Mouse (Mus musculus) retina, postnatal 7 days (tissue): ENCODE measurements at regions not wholly inside any gene's neighbourhood (a gene's known extent, or its start where the extent isn't known, plus 50 kb on each side); places are given as distances from the start of the nearest gene placed in this dataset.

Source experiments
- DNase-seq: peaks from one replicate; pipeline ENCODE4 v3.0.0-alpha.2; 2012; ENCODE audit warnings: low read depth, low spot score

DNA sequence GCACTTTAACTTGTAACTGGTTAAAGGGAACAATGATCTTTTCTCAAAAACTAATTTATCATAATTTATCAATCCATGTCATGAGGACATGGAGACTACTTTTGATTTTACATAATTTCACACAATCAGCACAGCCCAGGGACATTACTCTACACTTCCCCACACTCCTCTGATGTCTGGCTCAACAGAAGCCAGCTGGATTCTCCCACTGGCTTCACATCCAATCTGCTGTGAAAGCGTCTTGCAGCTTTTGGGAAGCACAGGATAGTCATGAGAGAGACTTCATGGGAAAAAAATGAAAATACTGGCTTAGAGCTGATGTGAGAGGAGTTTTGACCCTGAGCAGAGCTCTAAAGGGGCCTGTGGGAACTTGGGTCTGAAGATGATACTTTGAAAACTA is 61.7 kb upstream of the Hrasls start:
- DNase-seq: no peak

DNA sequence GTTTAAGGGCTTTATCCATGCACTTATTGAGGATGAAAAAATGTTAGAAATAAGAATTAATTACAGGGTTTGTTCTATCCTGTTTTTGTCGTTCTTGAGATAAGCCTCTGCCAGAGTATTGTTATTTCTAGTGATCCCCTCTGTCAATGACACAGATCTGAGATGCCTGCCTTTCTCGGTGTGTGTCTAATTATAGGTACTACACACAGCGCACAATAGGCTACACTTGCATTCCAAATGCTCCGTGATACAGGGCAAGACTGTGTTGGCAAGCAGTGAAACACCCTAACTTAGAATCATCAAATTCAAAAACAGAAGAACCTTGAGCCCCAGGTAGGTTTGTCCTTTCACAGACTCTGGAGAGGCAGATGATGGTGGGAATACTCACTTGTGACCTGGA is 90.3 kb upstream of the Hrasls start:
- no peak for DNase-seq

DNA sequence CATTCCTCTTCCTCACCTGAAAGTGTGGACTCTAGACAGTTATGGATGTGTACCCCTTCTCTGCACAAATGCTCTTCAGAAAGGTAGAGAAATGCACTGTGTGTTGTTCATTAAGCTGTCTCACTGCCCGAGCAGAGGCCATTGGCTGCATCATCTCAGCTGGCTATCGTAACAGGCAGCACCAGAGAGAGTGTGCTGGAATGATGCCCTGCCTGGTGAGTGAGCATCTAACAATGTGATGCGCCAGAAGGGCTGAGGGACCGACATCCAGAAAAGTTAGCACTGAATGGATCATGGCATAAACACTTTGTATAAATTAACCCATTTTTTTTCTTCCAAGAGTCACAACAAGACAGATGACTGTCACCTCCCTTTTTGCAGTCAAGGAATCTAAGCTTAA is 112.7 kb upstream of the Hrasls start:
- DNase-seq: no peak

DNA sequence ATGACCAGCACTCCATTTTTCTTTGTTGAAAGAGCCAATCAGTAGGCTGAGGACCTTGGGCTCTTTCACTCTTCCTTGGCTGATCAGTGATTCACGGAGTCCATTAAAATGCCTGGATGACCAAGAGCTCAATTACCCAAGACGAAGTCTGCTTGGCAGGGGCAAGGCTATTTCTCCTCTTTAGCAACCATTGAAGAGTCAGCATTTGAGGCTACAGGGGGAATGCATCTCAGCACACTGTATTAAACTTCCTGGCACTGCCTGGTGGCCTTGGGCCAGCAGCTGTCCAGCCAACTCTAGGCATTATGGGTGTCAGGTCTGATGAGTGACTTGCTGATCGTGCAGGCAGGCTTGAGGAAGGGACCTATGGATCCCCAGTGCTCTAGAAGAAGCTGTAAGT is 136.5 kb upstream of the Mb21d2 start:
- no peak for DNase-seq

DNA sequence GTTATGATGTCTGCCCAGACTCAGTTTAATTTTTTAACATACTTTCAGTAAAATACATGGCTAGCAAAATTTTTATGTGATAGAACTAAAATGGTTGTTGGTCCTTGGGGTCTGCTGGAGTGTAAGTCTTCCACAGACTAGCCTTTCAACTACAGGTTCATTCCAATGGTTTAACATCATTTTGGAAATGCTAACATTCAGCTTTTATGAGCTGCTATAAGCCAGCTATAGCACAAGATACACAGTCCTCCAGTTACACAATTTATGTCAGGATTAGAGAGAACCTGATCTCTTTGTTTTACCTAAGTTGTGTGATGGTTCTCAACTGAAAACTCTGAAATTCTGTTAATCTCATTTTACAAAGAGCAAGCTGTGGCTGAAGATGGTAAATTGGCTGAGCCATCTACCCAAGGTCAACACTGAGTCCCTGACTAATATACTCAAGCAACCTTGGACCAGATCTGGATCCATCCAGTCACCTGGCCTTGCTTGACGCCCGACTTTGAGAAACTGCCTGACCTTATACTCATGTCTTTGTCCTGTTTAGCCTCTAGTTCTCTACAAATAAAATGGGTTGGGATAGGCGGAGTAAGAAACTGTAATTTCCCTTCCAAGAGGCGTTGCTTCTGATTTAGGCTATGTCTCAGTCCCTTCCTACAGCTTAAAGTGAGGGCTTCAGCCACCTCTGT is 135.8 kb upstream of the Mb21d2 start:
- DNase-seq: no peak

DNA sequence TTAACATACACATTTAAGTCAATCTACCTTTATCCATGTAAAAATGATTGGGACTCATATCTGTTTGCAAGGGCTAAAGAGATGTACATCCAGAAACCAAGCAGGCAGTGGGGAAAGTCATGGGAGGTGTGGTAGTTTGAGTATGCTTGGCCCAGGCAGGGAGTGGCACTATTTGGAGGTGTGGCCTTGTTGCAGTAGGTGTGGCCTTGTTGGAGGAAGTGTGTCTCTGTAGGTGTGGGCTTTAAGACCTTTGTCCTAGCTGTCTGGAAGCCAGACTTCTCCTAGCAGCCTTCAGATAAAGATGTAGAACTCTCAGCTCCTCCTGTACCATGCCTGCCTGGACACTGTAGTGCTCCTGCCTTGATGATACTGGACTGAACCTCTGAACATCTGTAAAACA is 133.9 kb upstream of the Mb21d2 start:
- DNase-seq: no peak

DNA sequence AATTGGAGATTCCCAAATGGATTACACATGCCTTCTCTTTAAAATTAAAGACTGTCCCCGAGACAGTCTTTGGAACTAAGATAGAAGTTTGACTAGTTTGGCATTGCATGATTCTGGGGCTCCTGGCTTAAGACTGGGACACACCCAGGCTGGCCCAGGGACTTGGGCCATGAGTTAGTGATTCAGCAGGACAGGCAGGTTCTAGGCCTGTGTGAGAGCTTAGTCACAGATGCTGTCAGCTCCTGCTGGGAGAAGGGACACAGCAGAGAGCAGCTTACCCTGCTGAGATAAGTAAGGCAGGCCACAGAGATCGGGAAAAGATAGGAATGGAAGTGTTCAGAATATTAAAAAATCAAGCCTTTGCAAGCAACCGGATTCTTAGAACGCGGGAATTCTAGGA is 127.6 kb upstream of the Mb21d2 start:
- DNase-seq: no peak

DNA sequence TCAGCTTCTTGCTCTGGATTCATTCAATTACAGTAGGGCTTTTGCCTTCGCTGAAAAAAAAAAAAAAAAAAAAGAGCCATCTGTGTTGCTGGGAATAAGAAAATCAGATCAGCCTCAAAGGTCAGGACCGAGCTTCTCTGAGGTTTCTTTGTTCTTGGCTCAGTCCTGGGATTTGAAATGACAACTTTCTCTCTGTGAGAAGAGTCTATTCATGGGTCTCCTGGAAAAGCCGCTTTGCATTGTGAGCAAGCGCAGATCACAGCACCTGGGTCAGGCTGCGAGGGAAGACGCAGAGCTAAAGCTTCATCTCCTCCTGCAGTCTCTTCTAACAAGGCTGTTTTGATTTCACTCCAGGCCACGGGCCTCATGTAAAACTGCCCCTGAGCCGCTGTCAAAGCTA is 125.0 kb upstream of the Mb21d2 start:
- DNase-seq: no peak

DNA sequence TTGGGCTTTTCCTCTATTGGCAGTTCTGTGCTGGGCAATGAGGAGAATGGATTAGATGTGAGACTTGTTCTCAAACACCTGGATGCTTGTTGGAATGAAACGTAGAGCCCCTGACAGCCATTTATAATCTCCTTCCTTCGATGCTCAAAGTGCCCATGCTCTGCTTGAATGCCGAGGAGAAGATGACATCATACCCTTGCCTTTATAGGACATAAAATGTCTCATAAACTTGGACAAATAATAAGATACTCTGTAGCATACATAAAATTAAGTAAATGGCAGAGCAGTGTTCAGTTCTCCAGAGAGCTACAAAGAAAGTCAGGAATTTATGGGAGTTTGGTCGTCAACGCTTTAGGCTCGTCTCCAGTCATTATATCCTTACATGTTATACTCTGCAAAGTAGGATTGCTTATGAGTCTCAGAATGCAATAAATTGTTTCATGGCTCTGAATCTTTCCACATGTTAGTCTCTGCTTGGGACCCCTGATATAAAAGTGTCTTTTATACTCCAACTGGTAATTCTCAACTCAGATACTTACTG is 117.0 kb upstream of the Mb21d2 start:
- DNase-seq: no peak

DNA sequence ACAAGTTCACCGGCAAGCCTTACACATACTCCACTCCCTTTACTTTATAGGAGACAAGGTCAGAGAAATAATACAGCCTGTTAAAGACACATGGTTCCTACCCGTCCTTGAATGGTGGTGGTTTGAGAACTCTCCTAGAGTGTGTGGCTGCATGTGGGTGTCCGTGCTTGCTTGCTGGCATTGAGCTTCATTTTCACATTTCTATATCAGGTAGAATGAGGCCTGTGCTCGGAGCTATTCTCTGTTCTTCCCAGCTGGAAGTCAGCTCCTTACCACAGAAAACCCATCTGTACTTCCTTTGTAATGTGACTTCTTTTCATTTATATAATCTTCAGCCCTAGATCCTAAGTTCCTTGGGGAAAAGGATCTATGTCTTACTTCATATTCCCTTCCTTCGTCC is 106.0 kb upstream of the Mb21d2 start:
- DNase-seq: no peak

DNA sequence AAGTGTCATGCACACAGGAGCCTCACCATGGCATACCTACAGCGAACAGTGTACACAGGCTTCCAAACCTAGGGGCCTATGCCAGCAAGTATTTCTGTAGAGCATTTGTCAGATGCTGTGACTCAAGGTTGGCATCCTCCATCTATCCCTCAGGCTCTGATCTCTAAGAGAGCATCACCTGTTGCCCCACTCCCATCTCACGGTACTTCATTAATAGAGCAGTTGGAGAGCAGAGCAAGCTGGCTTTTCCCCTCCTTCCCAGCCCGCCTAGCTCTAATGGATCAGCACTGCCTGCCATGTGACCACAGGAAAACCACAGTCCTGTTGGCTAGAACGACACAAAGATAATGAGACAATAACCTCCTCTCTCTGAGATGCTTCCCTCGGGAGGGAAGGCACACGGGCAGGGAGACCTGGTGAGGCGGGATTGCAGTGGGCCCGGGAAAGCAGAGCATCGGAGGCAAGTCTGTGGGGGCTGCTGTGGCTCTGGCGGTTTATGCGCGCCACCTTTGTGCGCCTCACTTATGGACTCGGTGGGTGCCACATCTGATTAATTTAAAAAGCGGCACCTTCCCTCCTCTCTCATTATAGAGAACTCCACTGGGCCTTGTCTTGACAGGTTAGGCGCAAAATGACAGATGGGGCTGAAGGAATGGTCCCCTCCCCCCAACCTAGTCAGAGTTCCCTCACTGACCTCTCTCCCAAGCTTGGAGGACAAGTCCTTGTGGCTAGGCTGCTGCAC is 104.8 kb upstream of the Mb21d2 start:
- DNase-seq: no peak

DNA sequence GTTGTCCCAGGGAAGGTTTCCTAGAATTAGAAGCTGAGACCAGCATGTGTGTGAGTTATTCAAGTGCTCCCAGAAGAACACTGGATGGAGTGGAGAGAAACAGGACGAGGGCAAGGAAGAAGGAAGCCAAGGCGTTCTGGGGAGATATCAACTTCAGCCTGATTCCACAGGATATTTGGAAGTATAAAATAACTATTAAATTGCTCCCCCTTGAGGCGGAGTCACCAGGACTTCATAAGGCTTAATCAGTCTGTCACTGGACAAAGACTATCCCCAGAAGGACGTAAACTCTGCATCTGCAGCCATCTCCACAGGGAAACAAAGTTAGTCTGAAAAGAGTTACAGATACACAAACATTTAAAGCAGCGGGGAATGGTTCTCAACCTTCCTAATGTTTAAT is 103.9 kb upstream of the Mb21d2 start:
- DNase-seq: no peak

DNA sequence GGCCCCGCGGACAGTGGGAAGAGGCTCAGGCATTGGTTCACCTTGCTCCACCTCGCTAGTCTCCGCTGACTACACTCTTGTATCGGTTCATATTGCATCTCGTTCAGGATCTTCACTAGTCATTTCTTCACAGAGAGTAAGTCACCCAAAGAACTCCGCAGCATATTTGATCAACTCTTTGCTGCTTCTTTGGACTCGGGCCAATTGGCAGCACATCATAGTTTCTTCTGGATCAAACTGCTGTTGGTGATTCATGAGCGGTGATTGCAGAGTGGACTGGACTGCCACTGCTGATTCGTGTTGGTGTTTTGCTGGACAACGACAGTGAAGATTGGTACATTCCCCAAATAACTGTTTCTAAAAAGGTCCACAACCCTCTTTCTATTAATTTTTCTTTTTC is 98.4 kb upstream of the Mb21d2 start:
- no peak for DNase-seq

DNA sequence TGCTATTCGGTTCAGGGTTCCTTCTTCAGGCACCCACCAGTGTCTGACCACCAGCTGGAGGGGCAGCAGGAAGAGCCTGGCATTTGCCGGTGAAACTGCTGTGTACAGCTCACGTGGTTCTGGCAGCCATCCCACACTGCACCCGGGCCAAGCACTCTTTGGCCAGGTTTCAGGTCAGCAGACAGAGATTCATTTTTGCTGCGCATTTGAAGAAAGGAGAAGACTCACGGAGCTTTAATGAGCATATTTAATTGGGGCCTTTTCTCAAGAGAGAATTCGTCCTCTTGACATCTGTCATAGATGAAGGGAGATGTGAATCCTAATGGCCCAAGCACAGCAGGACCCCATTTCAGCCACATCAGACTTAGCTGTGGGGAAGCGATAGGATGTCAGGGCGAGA is 71.8 kb upstream of the Mb21d2 start:
- peak; percentile 19 for DNase-seq

DNA sequence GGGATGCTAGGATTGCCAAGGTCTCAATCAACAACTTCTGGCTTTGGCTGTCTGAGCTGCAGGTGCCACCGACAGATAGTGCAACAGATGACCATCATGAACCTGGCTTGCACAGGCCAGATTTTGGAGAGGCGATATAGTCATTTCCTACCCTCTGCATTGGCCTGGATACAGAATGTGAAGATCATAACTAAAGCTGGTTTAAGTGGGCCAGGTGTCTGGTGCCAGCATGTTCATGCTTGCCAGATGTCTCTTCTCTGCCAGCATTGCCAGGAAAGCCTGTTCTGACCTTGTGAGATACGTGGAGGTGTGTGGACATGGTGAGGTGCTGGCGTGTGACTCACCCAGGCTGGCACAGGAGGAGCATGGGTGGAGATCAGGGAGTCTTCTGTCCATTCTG is 70.2 kb upstream of the Mb21d2 start:
- no peak for DNase-seq

DNA sequence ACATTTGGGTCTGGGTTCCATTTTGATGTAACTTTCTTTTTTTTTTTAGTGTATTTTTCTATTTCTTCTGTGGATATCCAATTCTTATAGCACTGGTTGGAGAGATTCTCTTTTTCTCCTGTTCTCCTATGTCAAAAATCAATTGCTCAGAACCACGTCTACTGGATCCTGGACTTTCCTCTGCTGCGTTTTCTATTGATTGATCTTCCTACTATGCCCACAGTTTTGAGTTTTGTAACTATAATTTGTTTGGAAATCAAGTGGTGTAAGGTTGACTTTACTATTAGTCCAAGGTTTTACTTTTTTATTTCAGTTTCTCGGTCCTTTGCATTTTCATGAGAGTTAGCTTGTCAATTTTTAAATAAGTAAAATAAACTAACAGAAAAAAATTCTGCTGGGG is 67.2 kb upstream of the Mb21d2 start:
- DNase-seq: no peak

DNA sequence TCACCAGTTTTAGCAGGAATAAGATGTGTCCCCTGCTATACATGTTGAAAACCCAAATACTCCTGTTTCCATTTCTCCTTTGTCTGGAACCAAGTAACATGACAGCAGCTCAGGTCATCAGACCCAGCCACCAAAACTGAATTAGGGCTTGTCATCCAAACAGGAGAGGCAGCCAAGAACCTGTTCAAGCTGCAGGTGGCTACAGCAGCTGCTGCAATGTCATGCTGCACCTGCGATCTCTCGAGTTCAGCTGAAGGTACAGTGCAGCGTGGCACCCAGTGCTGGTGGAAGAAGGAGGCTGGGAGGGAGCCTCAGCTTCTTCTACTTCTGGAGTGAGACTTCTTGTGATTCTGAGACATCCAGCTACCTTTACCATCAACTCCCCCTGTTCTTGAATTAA is 61.2 kb upstream of the Mb21d2 start:
- DNase-seq: no peak

DNA sequence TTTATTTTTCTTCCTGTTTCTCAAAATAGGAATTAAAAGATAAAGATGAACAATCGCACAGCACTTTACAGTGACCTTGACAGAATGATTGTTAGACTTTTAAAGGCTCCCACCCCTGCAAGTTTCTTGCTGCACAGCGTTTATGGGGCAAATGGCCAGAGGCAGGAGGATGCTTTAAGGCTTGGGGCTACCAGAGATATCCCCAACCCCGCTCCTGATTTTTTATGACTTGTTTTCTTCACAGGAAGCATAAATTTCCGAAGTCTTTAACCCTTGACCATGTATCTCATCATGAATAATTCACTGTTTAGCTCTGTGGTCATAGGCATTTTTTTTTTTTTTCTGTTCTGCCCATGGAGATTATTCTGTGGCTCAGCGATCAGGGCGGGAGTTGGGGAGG is 55.5 kb upstream of the Mb21d2 start:
- DNase-seq: no peak

DNA sequence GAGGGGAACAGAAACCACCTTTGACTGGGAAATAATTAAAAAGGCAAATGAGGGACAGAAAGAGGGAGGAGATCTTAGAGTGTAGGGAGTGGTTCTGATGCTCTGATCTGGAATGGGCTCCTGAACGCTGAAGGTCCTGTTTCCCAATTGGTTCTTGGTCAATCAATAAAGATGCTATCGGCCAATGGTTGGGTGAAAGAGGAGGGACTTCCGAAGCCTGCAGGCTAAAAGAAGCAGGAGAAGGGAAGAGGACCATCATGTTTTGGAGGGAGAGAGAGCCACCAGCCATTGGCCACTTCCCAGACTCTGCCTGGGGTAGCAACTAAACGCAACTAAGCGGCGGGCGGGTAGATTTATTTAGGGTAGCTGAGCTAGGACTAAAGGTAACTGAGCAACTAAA is 53.4 kb upstream of the Mb21d2 start:
- DNase-seq: no peak
